Mouse (Mus musculus) cerebellum, adult 2 months (tissue): ENCODE measurements around the gene Zfp780b.
"Not testable (repeated sequence)": the region's sequence is repeated elsewhere in the genome, so short reads cannot be mapped to it uniquely, and the experiment has no call there.

ENCODE experiments used
- CTCF ChIP-seq: fragments of 200-500 bp; IDR thresholded peaks from 2 replicates; pipeline ENCODE4 v1.5.1; 2011; ENCODE audit warnings: low read depth, mild to moderate bottlenecking, control low read depth, low read length, moderate library complexity, borderline replicate concordance; ENCODE audit not compliant: insufficient read depth
- POLR2A ChIP-seq: fragments of 200-500 bp; IDR thresholded peaks from 2 replicates; pipeline ENCODE4 v1.6.1; 2011; ENCODE audit warnings: low read length, control low read depth, borderline replicate concordance; ENCODE audit not compliant: insufficient read depth

DNA sequence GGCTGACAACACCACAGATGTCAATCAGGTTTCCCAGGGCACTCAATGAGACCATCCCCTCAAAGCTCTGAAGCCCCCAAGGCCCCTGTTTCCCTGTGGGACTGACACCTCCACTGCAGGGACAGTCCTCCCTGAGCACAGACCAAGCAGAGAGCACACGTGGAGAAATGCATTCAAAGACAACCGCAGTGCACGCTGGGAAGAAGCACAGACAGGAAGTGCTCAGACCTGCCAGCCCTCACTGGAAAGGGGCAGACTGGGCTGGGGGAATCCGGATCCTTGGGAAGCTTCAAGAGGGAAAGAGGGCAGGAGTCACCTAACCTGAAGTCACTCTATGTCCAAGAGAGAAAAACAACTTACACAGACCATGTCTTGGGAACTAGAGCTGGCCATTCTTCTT lies 51.9 kb downstream of the Zfp780b start:
- TF ChIP-seq CTCF, POLR2A: not testable (repeated sequence)
